ENCODE assay signal across 8 mouse cellular contexts in genomic region chrX:95195363-95196103, GRCm38 (mm10). TPM values are rescaled to one million over a fixed set of nuclear protein-coding genes. Genes with fewer than 3 reads are reported as not detected.
DNase-seq lines count a peak whose midpoint lies in the region; ATAC-seq lines count a peak whose summit lies in the region.

No protein-coding gene starts in this region.

- H3K36me3 ChIP-seq in kidney, embryonic 15.5 days, result no peaks in the 10 kb centered on the region
- no peaks in the 10 kb centered on the region for H3K36me3 ChIP-seq in hindbrain, embryonic 11.5 days (ENCODE audit: control insufficient read depth, insufficient read depth, low read length)
- no peaks in the 10 kb centered on the region for H3K36me3 ChIP-seq in midbrain, embryonic 16.5 days (ENCODE audit: control insufficient read depth, insufficient read depth, low read length)

- no peak overlapping the region for H3K9ac ChIP-seq in kidney, embryonic 15.5 days
- H3K9ac ChIP-seq in hindbrain, embryonic 11.5 days (ENCODE audit: low read depth, low read length), result peak overlapping the region; percentile 53
- peak overlapping the region; percentile 73 for H3K9ac ChIP-seq in midbrain, embryonic 16.5 days (ENCODE audit: low read depth, low read length)

- ATAC-seq in kidney, embryonic 15.5 days (replicated peaks; ENCODE audit: low FRiP score), result 0 out of 2 replicates have a peak, but pooled peaks have one; percentile 2
- ATAC-seq in hindbrain, embryonic 11.5 days (ENCODE audit: low FRiP score), result no peak; the same call in 1 of the 2 replicates
- ATAC-seq in midbrain, embryonic 16.5 days, result peak; percentile 61
- no peak for ATAC-seq in inflammation-experienced regulatory T-cells, adult 6 months

- H3K4me2 ChIP-seq in kidney, embryonic 15.5 days, result peak overlapping the region; percentile 71
- peak overlapping the region; percentile 36 for H3K4me2 ChIP-seq in hindbrain, embryonic 11.5 days (replicated peaks; ENCODE audit: low read depth, low read length)
- peak overlapping the region; percentile 58 for H3K4me2 ChIP-seq in midbrain, embryonic 16.5 days (ENCODE audit: low read length)

- WGBS in kidney, embryonic 15.5 days, result 58% methylated on average over 3 of the region's 3 CpGs
- 46% methylated on average over 3 of the region's 3 CpGs for WGBS in hindbrain, embryonic 11.5 days
- WGBS in midbrain, embryonic 16.5 days, result 32% methylated on average over 3 of the region's 3 CpGs

- peak overlapping the region; percentile 44 for H3K4me3 ChIP-seq in kidney, embryonic 15.5 days (replicated peaks)
- peak overlapping the region; percentile 26 for H3K4me3 ChIP-seq in hindbrain, embryonic 11.5 days (ENCODE audit: low read depth, low read length)
- H3K4me3 ChIP-seq in midbrain, embryonic 16.5 days (ENCODE audit: low read depth, low read length), result peak overlapping the region; percentile 47

- no peaks in the 10 kb centered on the region for H3K9me3 ChIP-seq in kidney, embryonic 15.5 days (replicated peaks)
- no peaks in the 10 kb centered on the region for H3K9me3 ChIP-seq in hindbrain, embryonic 11.5 days (ENCODE audit: control insufficient read depth, low read length)
- H3K9me3 ChIP-seq in midbrain, embryonic 16.5 days (replicated peaks; ENCODE audit: control insufficient read depth, low read length, poor library complexity, severe bottlenecking), result no peaks in the 10 kb centered on the region

- no peak overlapping the region for H3K27ac ChIP-seq in kidney, embryonic 15.5 days
- no peak overlapping the region for H3K27ac ChIP-seq in hindbrain, embryonic 11.5 days (ENCODE audit: low read depth, low read length)
- peak overlapping the region; percentile 81 for H3K27ac ChIP-seq in midbrain, embryonic 16.5 days (ENCODE audit: low read length)

- peaks cover 18% of the 10 kb centered on the region for H3K27me3 ChIP-seq in kidney, embryonic 15.5 days
- no peaks in the 10 kb centered on the region for H3K27me3 ChIP-seq in hindbrain, embryonic 11.5 days (ENCODE audit: control insufficient read depth, insufficient read depth, low read length)
- H3K27me3 ChIP-seq in midbrain, embryonic 16.5 days (ENCODE audit: control insufficient read depth, insufficient read depth, low read depth, low read length), result no peaks in the 10 kb centered on the region

- no peak for DNase-seq in kidney, adult 9 months
- DNase-seq in cerebellum, adult 9-10 months, result peak; percentile 44
- DNase-seq in hindbrain, embryonic 11.5 days (ENCODE audit: low spot score), result peak; percentile 2
- DNase-seq in spleen, adult 18-20 months, result no peak
- DNase-seq in kidney, adult 18-20 months, result no peak

- 0 out of 2 replicates have a peak, but pooled peaks cover 2% of the 10 kb centered on the region for H3K4me1 ChIP-seq in kidney, embryonic 15.5 days
- H3K4me1 ChIP-seq in hindbrain, embryonic 11.5 days (replicated peaks; ENCODE audit: control insufficient read depth, insufficient read depth, low read length), result no peaks in the 10 kb centered on the region
- H3K4me1 ChIP-seq in midbrain, embryonic 16.5 days (ENCODE audit: control insufficient read depth, insufficient read depth, low read length), result peaks cover 5% of the 10 kb centered on the region

RNA-seq across cellular contexts. Expression of gene Arhgef9, which starts 1.1 kb away (rescaled TPM):
- polyA plus RNA-seq in kidney, embryonic 15.5 days (2015; fragmentation: Nextera tagmentation; extraction: Ambion mirVana), result 14.7 and 14.9 TPM in 2 replicates
- polyA plus RNA-seq in hindbrain, embryonic 11.5 days (2014; fragmentation: Nextera tagmentation; extraction: Ambion mirVana), result 12.3 and 17.5 TPM in 2 replicates
- 46.9 and 48.4 TPM in 2 replicates for polyA plus RNA-seq in midbrain, embryonic 16.5 days (2015; fragmentation: Nextera tagmentation; extraction: Ambion mirVana)
- 1 to 10 TPM in 1 of 3 experiments, under 1 TPM in 2; 0.50 to 1.5 (median 0.87) TPM for polyA plus RNA-seq in inflammation-experienced regulatory T-cells, adult 6 months (2017; shearing (Covaris generic))

Comparison
In these comparisons a context has a peak if more than half of its experiments do, and no peak if none do; other contexts are left out.
1. ATAC-seq: peak in kidney, embryonic 15.5 days (single experiment) and midbrain, embryonic 16.5 days (single experiment); none in hindbrain, embryonic 11.5 days (single experiment) and inflammation-experienced regulatory T-cells, adult 6 months (single experiment).
2. DNase-seq: peak in cerebellum, adult 9-10 months (single experiment) and hindbrain, embryonic 11.5 days (single experiment); none in kidney, adult 9 months (single experiment), spleen, adult 18-20 months (0 of 2) and kidney, adult 18-20 months (single experiment).
3. Peak in every context shown above with its lines, with median percentiles within 50 percentile points of each other: H3K4me2 ChIP-seq and H3K4me3 ChIP-seq.